Mouse (Mus musculus) spleen, postnatal 14 days (tissue): ENCODE data around the gene Gm5089.

ENCODE experiments used
- DNase-seq, 2 experiments: peaks; one replicate each; pipeline ENCODE4 v3.0.0; 2021 to 2022; ENCODE audit warnings: low spot score in 2 of 2

The Gm5089 gene

GRCm38 (mm10) chr14:122477971-122478573, 27.2 kb upstream of the Gm5089 start:
- no peak for DNase-seq

- no peak for DNase-seq
Measured at GRCm38 (mm10) chr14:122477261-122477671, 26.4 kb upstream of the Gm5089 start.

GRCm38 (mm10) chr14:122476822-122477215, 25.9 kb upstream of the Gm5089 start:
- DNase-seq, result no peak

GRCm38 (mm10) chr14:122476041-122476821, 25.3 kb upstream of the Gm5089 start:
- DNase-seq, result no peak

GRCm38 (mm10) chr14:122475557-122476040, 24.7 kb upstream of the Gm5089 start:
- DNase-seq, result no peak

GRCm38 (mm10) chr14:122474891-122475556, 24.1 kb upstream of the Gm5089 start, which contains the start of gene Zic2:
TSS of gene Zic2 (plus strand) at chr14:122475435.
- DNase-seq, result no peak

- DNase-seq, result no peak
Measured at GRCm38 (mm10) chr14:122474041-122474890, 23.4 kb upstream of the Gm5089 start.

GRCm38 (mm10) chr14:122473211-122473751, 22.4 kb upstream of the Gm5089 start:
- DNase-seq, result no peak

GRCm38 (mm10) chr14:122472647-122473046, 21.7 kb upstream of the Gm5089 start:
- DNase-seq, result no peak

GRCm38 (mm10) chr14:122472161-122472560, 21.2 kb upstream of the Gm5089 start:
- DNase-seq, result no peak

GRCm38 (mm10) chr14:122471449-122472085, 20.7 kb upstream of the Gm5089 start:
- DNase-seq, result no peak

- DNase-seq, result no peak
Measured at GRCm38 (mm10) chr14:122468971-122469755, 18.2 kb upstream of the Gm5089 start.

GRCm38 (mm10) chr14:122467926-122468841, 17.3 kb upstream of the Gm5089 start:
- DNase-seq, result no peak

- DNase-seq, result no peak
Measured at GRCm38 (mm10) chr14:122466756-122467362, 15.9 kb upstream of the Gm5089 start.

- no peak for DNase-seq
Measured at GRCm38 (mm10) chr14:122465931-122466490, 15.1 kb upstream of the Gm5089 start.

GRCm38 (mm10) chr14:122464763-122465741, 14.1 kb upstream of the Gm5089 start, which contains the start of gene Zic5:
TSS of gene Zic5 (minus strand) at chr14:122465677.
- no peak for DNase-seq

- no peak for DNase-seq
Measured at GRCm38 (mm10) chr14:122464351-122464762, 13.4 kb upstream of the Gm5089 start.
